Mouse (Mus musculus) left cerebral cortex, adult 2 months (tissue): ENCODE results near the gene Gm9046. TPM values are rescaled to one million over a fixed set of nuclear protein-coding genes. Genes with fewer than 3 reads are reported as not detected.
"Not testable (repeated sequence)": the region's sequence is repeated elsewhere in the genome, so short reads cannot be mapped to it uniquely, and the experiment has no call there.

Experiments
- DNase-seq, 2 experiments: peaks; one replicate each; pipeline ENCODE4 v3.0.0; 2021 to 2022; ENCODE audit warnings: low spot score in 2 of 2, mixed read lengths in 1 of 2; ENCODE audit errors: extremely low spot score in 1 of 2
- H3K27ac ChIP-seq: fragments of 200-600 bp; 2 replicates; pipeline ENCODE4 v1.8.1; 2022
- H3K4me3 ChIP-seq: fragments of 200-600 bp; 2 replicates; pipeline ENCODE4 v1.8.1; 2022
- CTCF ChIP-seq: fragments of 200-600 bp; IDR thresholded peaks from 2 replicates; pipeline ENCODE4 v1.8.1; 2022; ENCODE audit warnings: antibody characterized with exemption, mild to moderate bottlenecking, moderate library complexity
- intact Hi-C: fragments of 180-260 bp; cut with DNase I; formaldehyde crosslinking; loops from one replicate; pipeline ENCODE4 v1.15.1; 2025
- long read RNA-seq, 2 experiments: library from polyadenylated mRNA; stranded (forward); transcript quantifications; one replicate each; pipeline ENCODE4 v2.0.0; 2021; ENCODE audit warnings: borderline mapping rate in 2 of 2
- total RNA-seq, 2 experiments: library from RNA; stranded (reverse); gene quantifications; 2 replicates each; pipeline ENCODE4 v1.2.3; 2021

Gene Gm9046
- not detected for total RNA-seq
- long read RNA-seq, experiment 1 = 0 reads
- long read RNA-seq, experiment 2 = 0 reads

GRCm38 (mm10) chr10:118343155-118343554 is at the start of gene Gm9046:
Gene Gm9046 (minus strand): TSS chr10:118343255.
- intact Hi-C loops, DNase-seq, H3K4me3 ChIP-seq, H3K27ac ChIP-seq: not testable (repeated sequence)

- intact Hi-C loops = loop anchor here (2.0 kb wide), 1 partner anchor 214 kb away; no protein-coding TSS in a partner anchor
- peak; percentile 75 to 81 for DNase-seq
- no peak overlapping the region for H3K27ac ChIP-seq
- peak; percentile 99 for TF ChIP-seq CTCF
- H3K4me3 ChIP-seq = no peak overlapping the region
Observed at GRCm38 (mm10) chr10:118370443-118370842, 27.4 kb upstream of the Gm9046 start.

DNA sequence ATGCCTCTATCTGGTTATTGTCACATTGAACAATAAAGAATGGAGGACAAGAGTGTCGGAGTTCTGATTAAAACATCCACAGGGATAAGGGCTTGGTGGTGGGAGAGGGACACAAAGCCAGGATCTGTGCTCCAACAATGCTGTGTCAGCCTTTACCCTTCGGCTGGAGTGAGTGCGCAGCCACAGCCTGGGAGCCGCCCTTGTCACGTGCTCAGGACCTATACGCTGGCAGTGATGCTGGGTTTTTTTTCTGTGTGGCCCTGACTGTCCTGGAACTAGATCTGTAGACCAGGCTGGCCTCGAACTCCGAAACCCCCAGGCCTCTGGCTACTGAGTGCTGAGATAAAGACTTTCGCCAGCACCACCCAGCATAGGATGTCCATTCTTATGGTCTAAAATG is 26.5 kb upstream of the Gm9046 start:
- TF ChIP-seq CTCF = no peak
- Histone ChIP-seq H3K27ac (no peak overlapping the region), H3K4me3 (no peak overlapping the region)
- no peak for DNase-seq
- intact Hi-C loops = no loop called here

GRCm38 (mm10) chr10:118354005-118354404 is 10.9 kb upstream of the Gm9046 start, which contains the start of gene Gm9049:
Gene Gm9049 (minus strand): TSS chr10:118354105.
- DNase-seq, H3K27ac ChIP-seq, H3K4me3 ChIP-seq, intact Hi-C loops: not testable (repeated sequence)

DNA sequence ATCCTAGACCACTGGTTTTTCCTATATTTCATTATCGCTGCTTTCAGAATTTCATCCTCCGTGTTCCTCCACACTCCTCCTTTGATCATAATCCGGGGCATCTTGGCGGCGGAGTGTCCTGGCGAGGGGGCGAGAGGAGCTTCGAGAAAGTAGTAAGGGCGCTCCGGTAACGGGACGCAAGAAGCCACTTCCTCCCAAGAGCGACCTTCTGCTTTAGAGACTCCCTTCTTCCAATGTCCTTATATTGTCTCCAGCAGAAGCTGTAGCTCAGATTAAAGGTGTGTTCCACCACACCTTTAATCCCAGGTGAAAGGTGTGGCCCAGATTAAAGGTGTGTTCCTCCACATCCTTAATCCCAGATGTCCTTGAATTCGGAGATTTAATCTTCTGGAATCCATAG is 5.5 kb upstream of the Gm9046 start, which contains the start of gene Gm9048:
TSS of gene Gm9048 (minus strand) at position 101 of the 400 bp plus-strand sequence.
- H3K27ac ChIP-seq, H3K4me3 ChIP-seq, DNase-seq, intact Hi-C loops: not testable (repeated sequence)

- H3K27ac ChIP-seq, H3K4me3 ChIP-seq, intact Hi-C loops, DNase-seq: not testable (repeated sequence)
Observed at GRCm38 (mm10) chr10:118337731-118338130, 5.3 kb downstream of the Gm9046 start, which contains the start of gene Gm9045. Gene Gm9045 (minus strand): TSS chr10:118337831.

DNA sequence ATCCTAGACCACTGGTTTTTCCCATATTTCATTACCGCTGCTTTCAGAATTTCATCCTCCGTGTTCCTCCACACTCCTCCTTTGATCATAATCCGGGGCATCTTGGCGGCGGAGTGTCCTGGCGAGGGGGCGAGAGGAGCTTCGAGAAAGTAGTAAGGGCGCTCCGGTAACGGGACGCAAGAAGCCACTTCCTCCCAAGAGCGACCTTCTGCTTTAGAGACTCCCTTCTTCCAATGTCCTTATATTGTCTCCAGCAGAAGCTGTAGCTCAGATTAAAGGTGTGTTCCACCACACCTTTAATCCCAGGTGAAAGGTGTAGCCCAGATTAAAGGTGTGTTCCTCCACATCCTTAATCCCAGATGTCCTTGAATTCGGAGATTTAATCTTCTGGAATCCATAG is 10.7 kb downstream of the Gm9046 start, which contains the start of gene Gm9044:
TSS of gene Gm9044 (minus strand) at position 101 of the 400 bp plus-strand sequence.
- intact Hi-C loops, H3K4me3 ChIP-seq, H3K27ac ChIP-seq, DNase-seq: not testable (repeated sequence)

GRCm38 (mm10) chr10:118326869-118327268 is 16.2 kb downstream of the Gm9046 start, which contains the start of gene Gm9040:
Gene Gm9040 (minus strand): TSS chr10:118326969.
- H3K27ac ChIP-seq, H3K4me3 ChIP-seq, DNase-seq, intact Hi-C loops: not testable (repeated sequence)

- Histone ChIP-seq H3K4me3 (no peak overlapping the region), H3K27ac (no peak overlapping the region)
- intact Hi-C loops = no loop called here
- no peak for TF ChIP-seq CTCF
- DNase-seq = no peak
Observed at GRCm38 (mm10) chr10:118319024-118319423, 24.0 kb downstream of the Gm9046 start.

DNA sequence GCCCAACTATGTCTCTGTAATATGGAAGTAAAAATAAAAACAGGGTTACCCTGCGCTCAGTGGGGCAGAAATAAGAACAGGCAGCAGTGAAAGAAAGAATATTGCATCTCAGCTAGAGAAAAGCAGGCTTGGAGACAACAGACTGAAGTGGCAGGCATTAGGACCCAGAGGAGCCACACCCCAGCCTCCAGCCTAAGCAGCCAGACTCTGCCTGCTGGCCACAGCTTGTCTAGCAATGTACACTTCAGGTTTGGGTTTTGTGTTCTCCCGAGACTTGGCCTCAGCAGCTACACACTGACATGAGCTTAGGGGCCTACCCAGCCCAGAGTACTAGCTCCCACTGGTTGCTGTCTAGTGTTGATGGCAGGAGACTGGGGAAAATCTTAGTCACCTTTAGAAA is 40.9 kb downstream of the Gm9046 start:
- intact Hi-C loops, H3K4me3 ChIP-seq, H3K27ac ChIP-seq, DNase-seq: not testable (repeated sequence)

DNA sequence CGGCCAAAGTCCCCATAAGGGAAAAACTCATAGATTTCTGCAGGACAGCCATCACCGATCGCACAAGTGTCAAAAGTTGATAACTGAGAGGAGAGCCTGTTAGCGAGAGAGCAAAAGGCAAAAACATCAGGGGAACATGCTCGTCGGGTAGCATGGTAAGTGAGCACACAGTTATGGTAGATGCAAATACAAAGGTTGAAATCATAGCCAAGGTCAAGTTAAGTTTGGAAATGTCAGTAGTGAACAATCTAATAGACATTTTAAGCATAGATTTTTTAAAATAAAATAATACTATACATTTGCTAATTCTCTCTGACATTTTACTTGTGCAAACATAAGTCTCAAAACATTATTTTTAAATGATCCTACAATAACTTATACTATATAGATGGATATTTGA is 48.1 kb downstream of the Gm9046 start, which contains the start of gene Iltifb:
TSS of gene Iltifb (minus strand) at position 101 of the 400 bp plus-strand sequence.
- Histone ChIP-seq H3K27ac (no peak within 1 kb of the TSS), H3K4me3 (no peak within 1 kb of the TSS)
- DNase-seq = no peak
- no peak for TF ChIP-seq CTCF
- intact Hi-C loops = no loop called here

Other genes starting within 250 kb of the Gm9046 start
- 10 to 100 TPM in 1 of 2 experiments, 1 to 10 TPM in 1; 8.9 to 10.3 TPM for gene Mdm1, start 201.4 kb downstream of the Gm9046 start, total RNA-seq
- not detected for gene Il22, start 138.3 kb downstream of the Gm9046 start, total RNA-seq
- under 1 TPM; 0.56 to 0.97 TPM for gene Gm32717, start 102.5 kb downstream of the Gm9046 start, total RNA-seq
- under 1 TPM; 0.56 to 0.97 TPM for gene Gm32802, start 84.6 kb downstream of the Gm9046 start, total RNA-seq
- gene Iltifb, start 48.2 kb downstream of the Gm9046 start, total RNA-seq = not detected
- not detected for gene Gm9040, start 16.3 kb downstream of the Gm9046 start, total RNA-seq
- not detected for gene Gm9044, start 10.8 kb downstream of the Gm9046 start, total RNA-seq
- gene Gm9045, start 5.4 kb downstream of the Gm9046 start, total RNA-seq = under 1 TPM in 1 of 2 experiments, not detected in 1; 0.18 TPM
- not detected for gene Gm9048, start 5.4 kb upstream of the Gm9046 start, total RNA-seq
- gene Gm9049, start 10.8 kb upstream of the Gm9046 start, total RNA-seq = under 1 TPM in 1 of 2 experiments, not detected in 1; 0.18 TPM
- gene Ifng, start 97.8 kb upstream of the Gm9046 start, total RNA-seq = not detected